Mouse (Mus musculus) CH12.LX (cell line): ENCODE measurements at regions not wholly inside any gene's neighbourhood (a gene's known extent, or its start where the extent isn't known, plus 50 kb on each side); places are given as distances from the start of the nearest gene placed in this dataset.

Source experiments
- DNase-seq: peaks from one replicate; pipeline ENCODE4 v3.0.0-alpha.2; 2013; ENCODE audit errors: extremely low read depth
- H3K27ac ChIP-seq: 2 replicates; pipeline ENCODE4 v1.5.1; 2012; ENCODE audit warnings: low read depth, mild to moderate bottlenecking, control low read depth, moderate library complexity; ENCODE audit not compliant: insufficient read depth
- H3K27me3 ChIP-seq: replicated peaks from 2 replicates; pipeline ENCODE3; 2012; ENCODE audit warnings: inconsistent platforms
- H3K36me3 ChIP-seq, 2 experiments: replicated peaks in 1 of 2; 2 replicates each; pipeline versions ENCODE3 to v1.6.1; 2012; ENCODE audit warnings: inconsistent platforms in 1 of 2, low read length in 1 of 2, mild to moderate bottlenecking in 1 of 2, mixed read lengths in 1 of 2, moderate library complexity in 1 of 2; ENCODE audit not compliant: control insufficient read depth in 1 of 2, insufficient read depth in 1 of 2
- H3K4me1 ChIP-seq, 2 experiments: 2 replicates each; pipeline ENCODE4 v1.6.1; 2012; ENCODE audit warnings: inconsistent platforms in 1 of 2, moderate library complexity in 1 of 2; ENCODE audit not compliant: insufficient read depth in 2 of 2, control insufficient read depth in 1 of 2
- H3K4me2 ChIP-seq: 2 replicates; pipeline ENCODE4 v1.6.1; 2012; ENCODE audit warnings: low read depth, mild to moderate bottlenecking, control low read depth; ENCODE audit not compliant: poor library complexity, insufficient read depth, severe bottlenecking
- H3K4me3 ChIP-seq, 3 experiments: fragments of 150-350 bp in 1 of 3; sonication (generic) in 1 of 3; replicated peaks in 1 of 3; 2 replicates each; pipeline versions ENCODE3 to v1.5.1; 2011 to 2012; ENCODE audit warnings: low read depth in 2 of 3, low read length in 2 of 3, mild to moderate bottlenecking in 2 of 3, moderate library complexity in 2 of 3, control low read depth in 1 of 3, improper control_type of control experiment in 1 of 3, inconsistent platforms in 1 of 3, mixed read lengths in 1 of 3; ENCODE audit not compliant: poor library complexity in 1 of 3
- H3K79me2 ChIP-seq: replicated peaks from 2 replicates; pipeline ENCODE4 v1.6.1; 2012; ENCODE audit warnings: mild to moderate bottlenecking, moderate library complexity; ENCODE audit not compliant: control insufficient read depth, poor library complexity, insufficient read depth, severe bottlenecking; ENCODE audit errors: extremely low read depth
- H3K9ac ChIP-seq: 2 replicates; pipeline ENCODE4 v1.6.1; 2012; ENCODE audit warnings: low read depth, mild to moderate bottlenecking, control low read depth, moderate library complexity; ENCODE audit not compliant: insufficient read depth
- H3K9me3 ChIP-seq: replicated peaks from 2 replicates; pipeline ENCODE3; 2012; ENCODE audit warnings: low read length, inconsistent platforms, mixed read lengths
- CHD1 ChIP-seq: IDR thresholded peaks from 2 replicates; pipeline ENCODE4 v1.6.1; 2012; ENCODE audit warnings: low read depth, low read length, improper control_type of control experiment, inconsistent platforms
- CHD2 ChIP-seq: IDR thresholded peaks from 2 replicates; pipeline ENCODE4 v1.6.1; 2011; ENCODE audit warnings: low read length, improper control_type of control experiment
- CTCF ChIP-seq, 2 experiments: IDR thresholded peaks in 1 of 2; conservative IDR thresholded peaks in 1 of 2; 2 replicates each; pipeline ENCODE4 v1.5.1; 2011 to 2012; ENCODE audit warnings: low read depth in 2 of 2, low read length in 2 of 2, improper control_type of control experiment in 1 of 2, inconsistent platforms in 1 of 2, mild to moderate bottlenecking in 1 of 2, moderate library complexity in 1 of 2
- E2F4 ChIP-seq: IDR thresholded peaks from 2 replicates; pipeline ENCODE4 v1.6.1; 2011; ENCODE audit warnings: low read depth, low read length, improper control_type of control experiment; ENCODE audit not compliant: insufficient replicate concordance
- ELF1 ChIP-seq: IDR thresholded peaks from 2 replicates; pipeline ENCODE4 v1.6.1; 2014; ENCODE audit warnings: low read depth, mild to moderate bottlenecking, inconsistent platforms, low read length, improper control_type of control experiment
- EP300 ChIP-seq: IDR thresholded peaks from 2 replicates; pipeline ENCODE4 v1.6.1; 2011; ENCODE audit warnings: low read length, improper control_type of control experiment
- ETS1 ChIP-seq: conservative IDR thresholded peaks from 2 replicates; pipeline ENCODE4 v1.6.1; 2012; ENCODE audit warnings: low read depth, mild to moderate bottlenecking, inconsistent platforms, low read length, improper control_type of control experiment, moderate library complexity
- GABPA ChIP-seq: IDR thresholded peaks from 2 replicates; pipeline ENCODE4 v1.6.1; 2012; ENCODE audit warnings: low read depth, low read length, improper control_type of control experiment, inconsistent platforms; ENCODE audit not compliant: insufficient replicate concordance
- IRF4 ChIP-seq: IDR thresholded peaks from 2 replicates; pipeline ENCODE4 v1.6.1; 2014; ENCODE audit warnings: low read depth, mild to moderate bottlenecking, inconsistent platforms, low read length, improper control_type of control experiment
- MAFK ChIP-seq: IDR thresholded peaks from 2 replicates; pipeline ENCODE4 v1.6.1; 2011; ENCODE audit warnings: low read length, improper control_type of control experiment; ENCODE audit not compliant: insufficient replicate concordance
- MAX ChIP-seq: IDR thresholded peaks from 2 replicates; pipeline ENCODE4 v1.6.1; 2011; ENCODE audit warnings: low read length, improper control_type of control experiment
- MAZ ChIP-seq: IDR thresholded peaks from 2 replicates; pipeline ENCODE4 v1.6.1; 2012; ENCODE audit warnings: low read depth, mild to moderate bottlenecking, inconsistent platforms, low read length, improper control_type of control experiment, moderate library complexity
- MEF2A ChIP-seq: IDR thresholded peaks from 2 replicates; pipeline ENCODE4 v1.6.1; 2014; ENCODE audit warnings: low read depth, mild to moderate bottlenecking, inconsistent platforms, low read length, improper control_type of control experiment, borderline replicate concordance
- NRF1 ChIP-seq: IDR thresholded peaks from 2 replicates; pipeline ENCODE4 v1.6.1; 2014; ENCODE audit warnings: low read depth, mild to moderate bottlenecking, inconsistent platforms, low read length, improper control_type of control experiment, moderate library complexity
- PAX5 ChIP-seq: IDR thresholded peaks from 2 replicates; pipeline ENCODE4 v1.6.1; 2012; ENCODE audit warnings: low read length, inconsistent platforms, mixed read lengths
- POLR2A ChIP-seq: IDR thresholded peaks from 2 replicates; pipeline ENCODE4 v1.6.1; 2011; ENCODE audit warnings: low read depth, mild to moderate bottlenecking, improper control_type of control experiment, low read length
- POLR2AphosphoS2 ChIP-seq: IDR thresholded peaks from 2 replicates; pipeline ENCODE4 v1.6.1; 2011; ENCODE audit warnings: low read depth, low read length, improper control_type of control experiment
- RCOR1 ChIP-seq: conservative IDR thresholded peaks from 2 replicates; pipeline ENCODE4 v1.6.1; 2012; ENCODE audit warnings: low read depth, mild to moderate bottlenecking, inconsistent platforms, low read length, improper control_type of control experiment
- TBP ChIP-seq: conservative IDR thresholded peaks from 2 replicates; pipeline ENCODE4 v1.6.1; 2011; ENCODE audit warnings: low read depth, low read length, improper control_type of control experiment
- TCF12 ChIP-seq: IDR thresholded peaks from 2 replicates; pipeline ENCODE4 v1.6.1; 2014; ENCODE audit warnings: low read depth, mild to moderate bottlenecking, inconsistent platforms, low read length, improper control_type of control experiment
- UBTF ChIP-seq: IDR thresholded peaks from 2 replicates; pipeline ENCODE4 v1.6.1; 2012; ENCODE audit warnings: low read depth, mild to moderate bottlenecking, inconsistent platforms, low read length, improper control_type of control experiment, moderate library complexity
- USF1 ChIP-seq: IDR thresholded peaks from 2 replicates; pipeline ENCODE4 v1.6.1; 2014; ENCODE audit warnings: low read depth, mild to moderate bottlenecking, inconsistent platforms, low read length, improper control_type of control experiment
- USF2 ChIP-seq: conservative IDR thresholded peaks from 2 replicates; pipeline ENCODE4 v1.6.1; 2011; ENCODE audit warnings: low read depth, low read length, improper control_type of control experiment
- ZC3H11A ChIP-seq: IDR thresholded peaks from 2 replicates; pipeline ENCODE4 v1.6.1; 2012; ENCODE audit warnings: low read depth, mild to moderate bottlenecking, inconsistent platforms, low read length, improper control_type of control experiment
- ZKSCAN1 ChIP-seq: IDR thresholded peaks from 2 replicates; pipeline ENCODE4 v1.6.1; 2012; ENCODE audit warnings: low read depth, inconsistent platforms, low read length, improper control_type of control experiment, borderline replicate concordance
- ZMIZ1 ChIP-seq: IDR thresholded peaks from 2 replicates; pipeline ENCODE4 v1.6.1; 2012; ENCODE audit warnings: low read depth, mild to moderate bottlenecking, inconsistent platforms, low read length, improper control_type of control experiment
- dilution Hi-C: fragments of 300-500 bp; cut with MboI; formaldehyde crosslinking; loops from 2 replicates; pipeline ENCODE4 v1.14.3; 2020; ENCODE audit warnings: low sequenced_read_pairs; ENCODE audit not compliant: extremely low pct_unique_long_range_greater_than_20kb, extremely low pct_ligation_motif_present
- in situ Hi-C: fragments of 300-500 bp; cut with MboI; formaldehyde crosslinking; loops from 3 replicates; pipeline ENCODE4 v1.14.3; 2019; ENCODE audit warnings: low sequenced_read_pairs, low pct_ligation_motif_present, low pct_unique_long_range_greater_than_20kb, mixed read lengths

DNA sequence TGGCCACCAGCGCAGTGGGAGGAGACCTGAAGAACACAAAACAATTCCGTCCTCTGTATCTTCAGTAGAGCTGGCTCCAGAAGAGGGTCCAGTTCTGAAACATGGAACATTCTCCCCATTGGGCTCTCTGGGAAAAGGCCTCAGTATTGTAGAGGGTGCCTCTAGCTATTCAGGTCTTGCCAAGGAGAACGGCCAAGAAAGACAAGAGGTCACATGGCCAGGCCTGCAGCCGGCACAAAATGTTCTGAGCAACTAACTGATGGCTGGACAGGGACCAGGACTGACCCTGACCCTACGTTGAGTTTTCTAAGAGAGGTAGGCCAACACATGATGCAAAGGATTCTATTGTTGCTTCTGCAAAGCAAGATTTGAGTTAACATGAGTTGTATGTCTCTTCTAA is 67.3 kb upstream of the Lpp start:
- Histone ChIP-seq H3K79me2 (no peaks in the 10 kb centered on the region), H3K27ac (no peak overlapping the region), H3K4me1 (no peaks in the 10 kb centered on the region), H3K4me2 (no peak overlapping the region), H3K4me3 (no peak overlapping the region), H3K9ac (no peak overlapping the region), H3K36me3 (no peaks in the 10 kb centered on the region), H3K9me3 (no peaks in the 10 kb centered on the region), H3K27me3 (no peaks in the 10 kb centered on the region)
- dilution Hi-C loops, result no loop called here
- no peak for DNase-seq
- TF ChIP-seq TCF12 (no peak), POLR2A (no peak), MAFK (no peak), GABPA (no peak), POLR2AphosphoS2 (no peak), CTCF (conservative IDR thresholded peaks at IDR 0.05 in 1 of 2, IDR thresholded peaks at IDR 0.05 in 1 of 2; ENCODE audit: low read depth in 2 of 2, low read length in 2 of 2) (no peak), MEF2A (no peak), UBTF (no peak), IRF4 (no peak), CHD1 (no peak), CHD2 (no peak), MAZ (no peak), ZKSCAN1 (no peak), ZMIZ1 (no peak), PAX5 (no peak), NRF1 (no peak), ETS1 (no peak), ELF1 (no peak)
- in situ Hi-C loops, result no loop called here

DNA sequence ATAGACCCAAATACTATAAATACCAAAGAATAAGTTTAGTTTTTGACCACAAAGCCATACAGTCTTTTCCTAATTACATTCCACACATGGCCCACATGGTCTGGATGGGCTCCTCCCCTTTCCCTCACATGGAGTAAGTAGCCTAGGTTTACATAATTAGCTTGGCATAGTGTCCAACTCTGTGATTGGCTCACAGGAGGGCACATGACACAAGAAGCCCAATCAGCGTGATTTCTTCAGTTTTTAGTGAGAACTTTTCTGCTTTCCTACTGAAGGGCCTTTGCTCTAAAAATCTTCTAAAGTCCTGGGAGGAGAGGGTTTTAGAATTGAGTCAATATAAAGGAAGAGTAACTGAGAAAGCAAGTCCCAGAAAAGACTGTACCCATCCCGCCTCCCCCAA is 68.4 kb upstream of the Lpp start:
- Histone ChIP-seq H3K27ac (no peak overlapping the region), H3K4me1 (no peaks in the 10 kb centered on the region), H3K27me3 (no peaks in the 10 kb centered on the region), H3K36me3 (no peaks in the 10 kb centered on the region), H3K9me3 (no peaks in the 10 kb centered on the region), H3K79me2 (no peaks in the 10 kb centered on the region), H3K4me2 (no peak overlapping the region), H3K9ac (no peak overlapping the region), H3K4me3 (no peak overlapping the region)
- dilution Hi-C loops, result no loop called here
- in situ Hi-C loops, result no loop called here
- DNase-seq, result no peak
- TF ChIP-seq MEF2A (no peak), POLR2A (no peak), ZC3H11A (no peak), MAFK (no peak), RCOR1 (no peak), USF1 (no peak), PAX5 (no peak), POLR2AphosphoS2 (no peak), TCF12 (no peak), MAX (no peak), E2F4 (no peak), USF2 (no peak; the same call in 1 of the 2 replicates), EP300 (no peak), TBP (no peak)
